11 mouse cellular contexts compared by ENCODE assay signal in genomic region chr2:9880271-9880670, GRCm38 (mm10). TPM values are rescaled to one million over a fixed set of nuclear protein-coding genes. Genes with fewer than 3 reads are reported as not detected.
DNase-seq lines count a peak whose midpoint lies in the region; ATAC-seq lines count a peak whose summit lies in the region.
"Had no signal": no experiment of that assay in that cellular context is flagged by ENCODE, and none has a peak within 500 bp of the region (broad histone marks: within the 10 kb centered on the region; RNA-seq: fewer than 3 reads in every experiment).

No protein-coding gene starts in this region.

- no peak for ATAC-seq in lung, embryonic 16.5 days (ENCODE audit: low read depth)
- no peak for ATAC-seq in liver, embryonic 11.5 days (replicated peaks; ENCODE audit: low FRiP score)
- ATAC-seq in neural tube, embryonic 15.5 days (ENCODE audit: low FRiP score) = no peak

- H3K27me3 ChIP-seq in lung, embryonic 16.5 days (ENCODE audit: control insufficient read depth, insufficient read depth, low read depth, low read length) = peaks cover 66% of the 10 kb centered on the region
- H3K27me3 ChIP-seq in liver, embryonic 11.5 days (replicated peaks; ENCODE audit: control insufficient read depth, insufficient read depth, low read length) = peaks cover 98% of the 10 kb centered on the region
- peaks cover 69% of the 10 kb centered on the region for H3K27me3 ChIP-seq in neural tube, embryonic 15.5 days (replicated peaks)

- H3K9me3 ChIP-seq in lung, embryonic 16.5 days (ENCODE audit: control insufficient read depth, low read length) = no peaks in the 10 kb centered on the region
- no peaks in the 10 kb centered on the region for H3K9me3 ChIP-seq in liver, embryonic 11.5 days (ENCODE audit: control insufficient read depth, low read length)
- no peaks in the 10 kb centered on the region for H3K9me3 ChIP-seq in neural tube, embryonic 15.5 days (replicated peaks)

- no peak overlapping the region for H3K4me2 ChIP-seq in lung, embryonic 16.5 days (ENCODE audit: low read depth, low read length)
- H3K4me2 ChIP-seq in liver, embryonic 11.5 days = peak overlapping the region; percentile 84
- peak overlapping the region; percentile 66 for H3K4me2 ChIP-seq in neural tube, embryonic 15.5 days

- H3K36me3 ChIP-seq in lung, embryonic 16.5 days (ENCODE audit: control insufficient read depth, insufficient read depth, low read length) = no peaks in the 10 kb centered on the region
- no peaks in the 10 kb centered on the region for H3K36me3 ChIP-seq in liver, embryonic 11.5 days (ENCODE audit: control insufficient read depth, insufficient read depth, low read length)
- H3K36me3 ChIP-seq in neural tube, embryonic 15.5 days = no peaks in the 10 kb centered on the region

- H3K9ac ChIP-seq in lung, embryonic 16.5 days (ENCODE audit: low read length) = no peak overlapping the region
- no peak overlapping the region for H3K9ac ChIP-seq in liver, embryonic 11.5 days (ENCODE audit: low read depth, low read length)
- no peak overlapping the region for H3K9ac ChIP-seq in neural tube, embryonic 15.5 days (replicated peaks)

- 0 out of 2 replicates have a peak overlapping the region, but pooled peaks have one; percentile 3 for H3K4me3 ChIP-seq in lung, embryonic 16.5 days (ENCODE audit: low read length)
- peak overlapping the region; percentile 12; the same call in 1 of the 2 replicates for H3K4me3 ChIP-seq in liver, embryonic 11.5 days (ENCODE audit: low read depth, low read length)
- no peak overlapping the region for H3K4me3 ChIP-seq in neural tube, embryonic 15.5 days (replicated peaks)

- peak; percentile 55 for DNase-seq in heart, adult 11 months
- no peak for DNase-seq in heart, postnatal 25 days (ENCODE audit: low spot score)
- no peak for DNase-seq in lung, postnatal 36 days
- no peak for DNase-seq in liver, embryonic 11.5 days (ENCODE audit: low spot score)
- DNase-seq in layer of hippocampus, adult 18-20 months (ENCODE audit: low spot score in 2 of 2) = no peak
- no peak for DNase-seq in cerebellum, postnatal 14 days

- H3K27ac ChIP-seq in lung, embryonic 16.5 days (ENCODE audit: low read length) = no peak overlapping the region
- no peak overlapping the region for H3K27ac ChIP-seq in liver, embryonic 11.5 days (ENCODE audit: low read depth, low read length)
- H3K27ac ChIP-seq in neural tube, embryonic 15.5 days (replicated peaks) = no peak overlapping the region

- intact Hi-C loops in heart, postnatal 25 days (cut with DNase I) = loop anchor here (10.0 kb wide), 2 partner anchors 1125 to 1205 kb away; no protein-coding TSS in a partner anchor

- 10% methylated on average over 11 of the region's 11 CpGs for WGBS in lung, embryonic 16.5 days
- whole genome bisulfite sequencing in liver, embryonic 11.5 days = 9% methylated on average over 11 of the region's 11 CpGs
- 2% methylated on average over 11 of the region's 11 CpGs for WGBS in neural tube, embryonic 15.5 days

- peaks cover 26% of the 10 kb centered on the region for H3K4me1 ChIP-seq in lung, embryonic 16.5 days (replicated peaks; ENCODE audit: control insufficient read depth, insufficient read depth, low read length)
- H3K4me1 ChIP-seq in liver, embryonic 11.5 days (replicated peaks; ENCODE audit: control insufficient read depth, insufficient read depth, low read length) = peaks cover 12% of the 10 kb centered on the region
- H3K4me1 ChIP-seq in neural tube, embryonic 15.5 days = peaks cover 40% of the 10 kb centered on the region

RNA-seq across cellular contexts. Expression of gene 4930412O13Rik, which starts 0.8 kb away (rescaled TPM):
- not detected for total RNA-seq in heart, postnatal 25 days (2021)
- not detected in 2 replicates for polyA plus RNA-seq in lung, embryonic 16.5 days (2015; fragmentation: Nextera tagmentation; extraction: Ambion mirVana)
- not detected in 2 replicates for polyA plus RNA-seq in liver, embryonic 11.5 days (2014; fragmentation: Nextera tagmentation; extraction: Ambion mirVana)
- 0.23 TPM in 1 of 2 replicates, not detected in the other for polyA plus RNA-seq in neural tube, embryonic 15.5 days (2015; fragmentation: Nextera tagmentation; extraction: Ambion mirVana)
- total RNA-seq in layer of hippocampus, adult 18-20 months (2021) = not detected
- total RNA-seq: gastrocnemius, adult 8-10 months had no signal
- polyA plus RNA-seq: C2C12 had no signal

RNA-seq across cellular contexts. Expression of gene 9230102O04Rik, which starts 9.1 kb away (rescaled TPM):
- total RNA-seq in heart, postnatal 25 days (2021) = not detected
- not detected in 2 replicates for polyA plus RNA-seq in lung, embryonic 16.5 days (2015; fragmentation: Nextera tagmentation; extraction: Ambion mirVana)
- polyA plus RNA-seq in liver, embryonic 11.5 days (2014; fragmentation: Nextera tagmentation; extraction: Ambion mirVana) = not detected in 2 replicates
- 0.49 TPM in 1 of 2 replicates, not detected in the other for polyA plus RNA-seq in neural tube, embryonic 15.5 days (2015; fragmentation: Nextera tagmentation; extraction: Ambion mirVana)
- total RNA-seq in layer of hippocampus, adult 18-20 months (2021) = not detected
- total RNA-seq: gastrocnemius, adult 8-10 months had no signal
- polyA plus RNA-seq: C2C12; testis, adult 2 months had no signal

RNA-seq across cellular contexts. Expression of gene Gata3, which starts 9.6 kb away (rescaled TPM):
- 1 to 10 TPM; 1.1 to 1.7 TPM for total RNA-seq in heart, postnatal 25 days (2021)
- 5.0 and 5.4 TPM in 2 replicates for polyA plus RNA-seq in lung, embryonic 16.5 days (2015; fragmentation: Nextera tagmentation; extraction: Ambion mirVana)
- polyA plus RNA-seq in liver, embryonic 11.5 days (2014; fragmentation: Nextera tagmentation; extraction: Ambion mirVana) = 4.0 and 4.8 TPM in 2 replicates
- 15.6 and 16.0 TPM in 2 replicates for polyA plus RNA-seq in neural tube, embryonic 15.5 days (2015; fragmentation: Nextera tagmentation; extraction: Ambion mirVana)
- not detected for total RNA-seq in layer of hippocampus, adult 18-20 months (2021)
